Mouse (Mus musculus) hindbrain, embryonic 11.5 days (tissue): Measurements from ENCODE around the gene Dscaml1. TPM values are rescaled to one million over a fixed set of nuclear protein-coding genes. Genes with fewer than 3 reads are reported as not detected.
A peak's percentile ranks its signal among the peaks of the same experiment; 100 is the strongest.

Experiments
- ATAC-seq: fragments of 200-750 bp; cut with Nextera tagmentation; 2 replicates; pipeline ENCODE4 v1.8.0; 2017; ENCODE audit warnings: mild to moderate bottlenecking, moderate TSS enrichment, moderate library complexity; ENCODE audit not compliant: low FRiP score
- DNase-seq: peaks from one replicate; pipeline ENCODE4 v3.0.0-alpha.2; 2015; ENCODE audit warnings: low spot score
- H3K27ac ChIP-seq: fragments of 300-500 bp; sonication (generic); 2 replicates; pipeline ENCODE4 v1.5.1; 2014; ENCODE audit warnings: mild to moderate bottlenecking, low read depth, low read length
- H3K27me3 ChIP-seq: fragments of 300-500 bp; sonication (generic); 2 replicates; pipeline ENCODE4 v1.6.1; 2014; ENCODE audit warnings: mild to moderate bottlenecking, low read length, moderate library complexity, mixed read lengths; ENCODE audit not compliant: control insufficient read depth, insufficient read depth
- H3K36me3 ChIP-seq: fragments of 300-500 bp; sonication (generic); 2 replicates; pipeline ENCODE4 v1.6.1; 2014; ENCODE audit warnings: mild to moderate bottlenecking, low read length, moderate library complexity, mixed read lengths; ENCODE audit not compliant: control insufficient read depth, insufficient read depth
- H3K4me1 ChIP-seq: fragments of 300-500 bp; sonication (generic); replicated peaks from 2 replicates; pipeline ENCODE4 v1.6.1; 2014; ENCODE audit warnings: low read length, mixed read lengths; ENCODE audit not compliant: control insufficient read depth, insufficient read depth
- H3K4me2 ChIP-seq: fragments of 300-500 bp; sonication (generic); replicated peaks from 2 replicates; pipeline ENCODE4 v1.6.1; 2014; ENCODE audit warnings: mild to moderate bottlenecking, low read depth, low read length
- H3K4me3 ChIP-seq: fragments of 300-500 bp; sonication (generic); 2 replicates; pipeline ENCODE4 v1.5.1; 2014; ENCODE audit warnings: low read depth, low read length
- H3K9ac ChIP-seq: fragments of 300-500 bp; sonication (generic); 2 replicates; pipeline ENCODE4 v1.6.1; 2014; ENCODE audit warnings: low read depth, low read length
- H3K9me3 ChIP-seq: fragments of 300-500 bp; sonication (generic); 2 replicates; pipeline ENCODE4 v1.6.1; 2016; ENCODE audit warnings: low read length; ENCODE audit not compliant: control insufficient read depth
- WGBS: fragments of 180-500 bp; shearing (Covaris S2); extraction: QIAGEN DNeasy Blood & Tissue Kit; methylation state at CpG from one replicate; pipeline ENCODE4 v1.1.7; 2014; 5-methylcytosine and 5-hydroxymethylcytosine counted together
- polyA plus RNA-seq: library from polyadenylated mRNA; unstranded; fragments of >200 nt; fragmentation: Nextera tagmentation; extraction: Ambion mirVana; gene quantifications from 2 replicates; pipeline ENCODE4 v1.2.1, GENCODE M21; 2014

The Dscaml1 gene
- polyA plus RNA-seq, 1 experiment from 2014 or later, result 0.80 TPM

GRCm38 (mm10) chr9:45524505-45524904 lies 98.1 kb downstream of the Dscaml1 start:
- Histone ChIP-seq H3K9ac (no peak overlapping the region), H3K36me3 (no peaks in the 10 kb centered on the region), H3K27ac (no peak overlapping the region), H3K4me3 (no peak overlapping the region), H3K27me3 (no peaks in the 10 kb centered on the region), H3K4me1 (no peaks in the 10 kb centered on the region), H3K9me3 (no peaks in the 10 kb centered on the region), H3K4me2 (no peak overlapping the region)
- ATAC-seq, result no peak
- WGBS, result 81% methylated on average over 8 of the region's 8 CpGs
- DNase-seq, result no peak

GRCm38 (mm10) chr9:45533253-45533652 lies 106.8 kb downstream of the Dscaml1 start:
- no peak for ATAC-seq
- no peak for DNase-seq
- Histone ChIP-seq H3K9me3 (no peaks in the 10 kb centered on the region), H3K36me3 (no peaks in the 10 kb centered on the region), H3K9ac (no peak overlapping the region), H3K27ac (no peak overlapping the region), H3K4me3 (no peak overlapping the region), H3K27me3 (no peaks in the 10 kb centered on the region), H3K4me2 (no peak overlapping the region), H3K4me1 (peaks cover 5% of the 10 kb centered on the region; the same call in 1 of the 2 replicates)
- 85% methylated on average over 2 of the region's 2 CpGs for whole genome bisulfite sequencing

DNA sequence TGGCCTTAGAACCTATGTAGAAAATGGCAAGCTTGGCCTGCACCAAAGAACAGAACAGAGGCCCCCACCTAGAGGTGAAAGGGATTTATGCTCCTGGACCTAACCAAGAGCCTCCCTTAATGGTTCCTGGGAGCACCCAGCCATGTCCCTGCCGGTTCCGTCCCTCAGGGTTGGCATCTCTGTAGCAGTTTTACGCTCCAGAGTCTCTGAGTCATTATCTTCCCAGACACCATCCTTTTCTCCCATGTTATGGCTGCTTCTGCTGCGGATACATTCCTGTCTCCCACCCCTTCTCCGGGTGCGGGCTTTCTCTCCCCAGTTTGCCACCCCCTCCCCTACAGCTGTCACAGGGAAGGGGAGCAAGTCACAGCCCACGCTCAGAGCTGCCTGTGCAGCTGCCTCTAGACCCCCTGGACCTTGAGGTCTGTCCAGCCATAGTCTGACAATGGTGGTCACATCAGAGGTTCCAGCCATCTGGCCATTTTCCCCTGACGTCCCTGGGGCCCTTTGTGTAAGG lies 108.1 kb downstream of the Dscaml1 start:
- DNase-seq (no peak), ATAC-seq (no peak)
- H3K4me1 ChIP-seq, result peaks cover 5% of the 10 kb centered on the region; the same call in 1 of the 2 replicates
- no peaks in the 10 kb centered on the region for H3K27me3 ChIP-seq
- no peak overlapping the region for H3K4me3 ChIP-seq
- no peaks in the 10 kb centered on the region for H3K9me3 ChIP-seq
- H3K27ac ChIP-seq, result no peak overlapping the region
- 65% methylated on average over 8 of the region's 8 CpGs for WGBS
- H3K9ac ChIP-seq, result no peak overlapping the region
- no peak overlapping the region for H3K4me2 ChIP-seq
- no peaks in the 10 kb centered on the region for H3K36me3 ChIP-seq

DNA sequence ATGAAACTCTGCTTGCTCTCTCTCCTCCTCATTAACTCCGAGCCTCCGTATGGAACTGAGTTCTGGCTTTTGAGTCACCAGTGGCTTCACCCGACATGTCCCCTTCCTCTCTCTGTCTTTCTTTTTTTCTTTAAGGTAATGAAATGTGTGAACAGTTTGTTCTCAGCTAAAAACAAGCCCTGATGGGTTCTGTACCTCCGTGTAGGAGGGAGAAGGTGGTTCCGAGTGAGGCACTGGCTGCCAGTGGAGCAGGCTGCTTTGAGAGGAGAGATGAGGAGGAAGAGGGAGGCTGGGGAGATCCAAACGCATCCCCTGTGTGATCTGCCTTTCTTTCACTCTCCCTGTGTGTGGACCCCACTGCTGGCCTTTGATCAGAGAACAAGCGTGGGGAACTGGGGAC lies 111.2 kb downstream of the Dscaml1 start:
- no peak overlapping the region for H3K27ac ChIP-seq
- H3K9ac ChIP-seq, result no peak overlapping the region
- H3K4me3 ChIP-seq, result no peak overlapping the region
- H3K27me3 ChIP-seq, result no peaks in the 10 kb centered on the region
- DNase-seq, result no peak
- no peaks in the 10 kb centered on the region for H3K4me1 ChIP-seq
- no peak for ATAC-seq
- no peak overlapping the region for H3K4me2 ChIP-seq
- H3K9me3 ChIP-seq, result no peaks in the 10 kb centered on the region
- 81% methylated on average over 7 of the region's 7 CpGs for WGBS
- H3K36me3 ChIP-seq, result no peaks in the 10 kb centered on the region

GRCm38 (mm10) chr9:45539265-45540044 lies 113.0 kb downstream of the Dscaml1 start:
- H3K27me3 ChIP-seq, result no peaks in the 10 kb centered on the region
- no peaks in the 10 kb centered on the region for H3K9me3 ChIP-seq
- H3K4me3 ChIP-seq, result no peak overlapping the region
- DNase-seq (no peak), ATAC-seq (no peak)
- 89% methylated on average over 14 of the region's 14 CpGs for WGBS
- H3K4me1 ChIP-seq, result no peaks in the 10 kb centered on the region
- H3K9ac ChIP-seq, result no peak overlapping the region
- no peak overlapping the region for H3K27ac ChIP-seq
- no peak overlapping the region for H3K4me2 ChIP-seq
- no peaks in the 10 kb centered on the region for H3K36me3 ChIP-seq

GRCm38 (mm10) chr9:45546024-45546638 lies 119.7 kb downstream of the Dscaml1 start:
- H3K36me3 ChIP-seq, result no peaks in the 10 kb centered on the region
- H3K4me2 ChIP-seq, result no peak overlapping the region
- H3K9ac ChIP-seq, result no peak overlapping the region
- peak; percentile 78 for ATAC-seq
- 61% methylated on average over 13 of the region's 13 CpGs for WGBS
- no peaks in the 10 kb centered on the region for H3K27me3 ChIP-seq
- no peak overlapping the region for H3K4me3 ChIP-seq
- H3K4me1 ChIP-seq, result peaks cover 5% of the 10 kb centered on the region
- DNase-seq, result peak; percentile 66
- peak overlapping the region; percentile 56 for H3K27ac ChIP-seq
- no peaks in the 10 kb centered on the region for H3K9me3 ChIP-seq

- no peak for ATAC-seq
- no peaks in the 10 kb centered on the region for H3K36me3 ChIP-seq
- peak overlapping the region; percentile 56; the same call in 1 of the 2 replicates for H3K27ac ChIP-seq
- DNase-seq, result no peak
- H3K9ac ChIP-seq, result no peak overlapping the region
- H3K27me3 ChIP-seq, result no peaks in the 10 kb centered on the region
- H3K9me3 ChIP-seq, result no peaks in the 10 kb centered on the region
- no peak overlapping the region for H3K4me2 ChIP-seq
- WGBS, result 80% methylated on average over 7 of the region's 7 CpGs
- H3K4me3 ChIP-seq, result no peak overlapping the region
- H3K4me1 ChIP-seq, result peaks cover 5% of the 10 kb centered on the region
These were observed 120.6 kb downstream of the Dscaml1 start for GRCm38 (mm10) chr9:45546902-45547578.

GRCm38 (mm10) chr9:45549796-45550195 lies 123.4 kb downstream of the Dscaml1 start:
- Histone ChIP-seq H3K27ac (no peak overlapping the region), H3K4me1 (peaks cover 5% of the 10 kb centered on the region), H3K36me3 (no peaks in the 10 kb centered on the region), H3K27me3 (no peaks in the 10 kb centered on the region), H3K9me3 (no peaks in the 10 kb centered on the region), H3K4me3 (no peak overlapping the region), H3K9ac (no peak overlapping the region), H3K4me2 (no peak overlapping the region)
- 24% methylated on average over 5 of the region's 5 CpGs for WGBS
- DNase-seq, result no peak
- no peak for ATAC-seq
